Mouse (Mus musculus): ENCODE measurements at regions not wholly inside any gene's neighbourhood (a gene's known extent, or its start where the extent isn't known, plus 50 kb on each side); places are given as distances from the start of the nearest gene placed in this dataset.

GRCm38 (mm10) chr3:73395808-73396207 is 312.4 kb downstream of the Bche start:
- TF ChIP-seq POLR2A (IDR thresholded peaks at IDR 0.05; ENCODE audit: insufficient read depth, low read depth, low read length) (no peak), CTCF (IDR thresholded peaks at IDR 0.05) (no peak), EP300 (IDR thresholded peaks at IDR 0.05; ENCODE audit: insufficient read depth, low read depth, low read length) (no peak)

Measured in heart, adult 2 months (tissue).